Mouse (Mus musculus) limb, embryonic 14.5 days (tissue): ENCODE data around the gene Slc24a3. TPM values are rescaled to one million over a fixed set of nuclear protein-coding genes. Genes with fewer than 3 reads are reported as not detected.

ENCODE experiments used
- ATAC-seq: fragments of 200-750 bp; cut with Nextera tagmentation; 2 replicates; pipeline ENCODE4 v1.8.0; 2017; ENCODE audit warnings: low read depth, moderate number of reproducible peaks, moderate TSS enrichment; ENCODE audit not compliant: low FRiP score
- DNase-seq: peaks from one replicate; pipeline ENCODE4 v3.0.0-alpha.2; 2015; ENCODE audit warnings: low spot score
- H3K27ac ChIP-seq: fragments of 300-500 bp; sonication (generic); replicated peaks from 2 replicates; pipeline ENCODE4 v1.5.1; 2014; ENCODE audit warnings: low read depth, mild to moderate bottlenecking, low read length, moderate library complexity, mixed read lengths
- H3K27me3 ChIP-seq: fragments of 300-500 bp; sonication (generic); 2 replicates; pipeline ENCODE4 v1.6.1; 2014; ENCODE audit warnings: low read length, mixed read lengths; ENCODE audit not compliant: control insufficient read depth, insufficient read depth
- H3K36me3 ChIP-seq: fragments of 300-500 bp; sonication (generic); 2 replicates; pipeline ENCODE4 v1.6.1; 2014; ENCODE audit warnings: mild to moderate bottlenecking, low read length, moderate library complexity, mixed read lengths; ENCODE audit not compliant: control insufficient read depth, insufficient read depth
- H3K4me1 ChIP-seq: fragments of 300-500 bp; sonication (generic); 2 replicates; pipeline ENCODE4 v1.6.1; 2014; ENCODE audit warnings: antibody characterized with exemption, low read length, mixed read lengths; ENCODE audit not compliant: control insufficient read depth, insufficient read depth
- H3K4me2 ChIP-seq: fragments of 300-500 bp; sonication (generic); replicated peaks from 2 replicates; pipeline ENCODE4 v1.6.1; 2014; ENCODE audit warnings: low read depth, mild to moderate bottlenecking, low read length, moderate library complexity; ENCODE audit not compliant: severe bottlenecking
- H3K4me3 ChIP-seq: fragments of 300-500 bp; sonication (generic); replicated peaks from 2 replicates; pipeline ENCODE4 v1.5.1; 2014; ENCODE audit warnings: low read length
- H3K9ac ChIP-seq: fragments of 300-500 bp; sonication (generic); 2 replicates; pipeline ENCODE4 v1.6.1; 2014; ENCODE audit warnings: mild to moderate bottlenecking, low read depth, low read length, moderate library complexity; ENCODE audit not compliant: severe bottlenecking
- H3K9me3 ChIP-seq: fragments of 300-500 bp; sonication (generic); 2 replicates; pipeline ENCODE4 v1.6.1; 2016; ENCODE audit warnings: low read length; ENCODE audit not compliant: control insufficient read depth
- POLR2A ChIP-seq: fragments of 200-500 bp; IDR thresholded peaks from 2 replicates; pipeline ENCODE4 v1.8.0; 2012; ENCODE audit warnings: inconsistent platforms, mild to moderate bottlenecking, moderate library complexity, borderline replicate concordance; ENCODE audit not compliant: insufficient read depth, insufficient read length; ENCODE audit errors: extremely low read depth
- WGBS: fragments of 180-500 bp; shearing (Covaris S2); extraction: QIAGEN DNeasy Blood & Tissue Kit; methylation state at CpG from one replicate; pipeline ENCODE4 v1.1.7; 2014; 5-methylcytosine and 5-hydroxymethylcytosine counted together
- polyA plus RNA-seq, 2 experiments: library from polyadenylated mRNA; depleted of rRNA in 1 of 2; stranded (reverse) in 1 of 2; unstranded in 1 of 2; fragments of >200 nt; fragmentation: Nextera tagmentation in 1 of 2; extraction: Ambion mirVana in 1 of 2; gene quantifications; 2 replicates each; pipeline versions ENCODE4 v1.2.1 to v1.2.3; 2012 to 2014

Gene Slc24a3
- polyA plus RNA-seq, 2 experiments, result 4.7 to 7.4 TPM

- 82% methylated on average over 4 of the region's 4 CpGs for WGBS
These were observed 502.6 kb downstream of the Slc24a3 start for GRCm38 (mm10) chr2:145670131-145670530.

GRCm38 (mm10) chr2:145674496-145675141 lies 507.1 kb downstream of the Slc24a3 start:
- Histone ChIP-seq H3K4me2 (peak overlapping the region; percentile 89), H3K27ac (peak overlapping the region; percentile 52), H3K4me3 (peak overlapping the region; percentile 61), H3K36me3 (no peaks in the 10 kb centered on the region), H3K9me3 (no peaks in the 10 kb centered on the region), H3K9ac (peak overlapping the region; percentile 70), H3K4me1 (peaks cover 12% of the 10 kb centered on the region), H3K27me3 (no peaks in the 10 kb centered on the region)
- no peak for TF ChIP-seq POLR2A
- ATAC-seq, result peak; percentile 31
- 4% methylated on average over 23 of the region's 23 CpGs for WGBS
- no peak for DNase-seq

More at GRCm38 (mm10) chr2:145670131-145670530, 502.6 kb downstream of the Slc24a3 start:
- no peak for DNase-seq
- no peaks in the 10 kb centered on the region for H3K36me3 ChIP-seq
- peaks cover 4% of the 10 kb centered on the region for H3K4me1 ChIP-seq
- no peak overlapping the region for H3K4me3 ChIP-seq
- no peaks in the 10 kb centered on the region for H3K9me3 ChIP-seq
- ATAC-seq, result no peak
- H3K4me2 ChIP-seq, result no peak overlapping the region
- no peak overlapping the region for H3K9ac ChIP-seq
- H3K27ac ChIP-seq, result no peak overlapping the region
- no peak for TF ChIP-seq POLR2A
- no peaks in the 10 kb centered on the region for H3K27me3 ChIP-seq

GRCm38 (mm10) chr2:145675142-145675755 lies 507.7 kb downstream of the Slc24a3 start, which contains the start of gene Rin2:
Gene Rin2, plus strand, starts transcription at chr2:145675215.
- H3K36me3 ChIP-seq, result no peaks in the 10 kb centered on the region
- H3K9ac ChIP-seq, result peak within 1 kb of the TSS; percentile 70
- peaks cover 17% of the 10 kb centered on the region for H3K4me1 ChIP-seq
- no peaks in the 10 kb centered on the region for H3K27me3 ChIP-seq
- 0 out of 2 replicates have a peak, but pooled peaks have one; percentile 18 for TF ChIP-seq POLR2A
- peak within 1 kb of the TSS; percentile 61 for H3K4me3 ChIP-seq
- ATAC-seq (peak; percentile 82), DNase-seq (peak; percentile 84)
- H3K4me2 ChIP-seq, result peak within 1 kb of the TSS; percentile 89
- WGBS, result 2% methylated on average over 30 of the region's 33 CpGs
- H3K27ac ChIP-seq, result peak within 1 kb of the TSS; percentile 52
- no peaks in the 10 kb centered on the region for H3K9me3 ChIP-seq

- peaks cover 18% of the 10 kb centered on the region for H3K4me1 ChIP-seq
- TF ChIP-seq POLR2A, result no peak
- peak overlapping the region; percentile 61 for H3K4me3 ChIP-seq
- H3K27ac ChIP-seq, result peak overlapping the region; percentile 52
- H3K9ac ChIP-seq, result peak overlapping the region; percentile 70
- DNase-seq, result peak; percentile 33
- H3K9me3 ChIP-seq, result no peaks in the 10 kb centered on the region
- H3K36me3 ChIP-seq, result no peaks in the 10 kb centered on the region
- ATAC-seq, result peak; percentile 24; the same call in 1 of the 2 replicates
- H3K27me3 ChIP-seq, result no peaks in the 10 kb centered on the region
- WGBS, result 5% methylated on average over 27 of the region's 27 CpGs
- peak overlapping the region; percentile 89 for H3K4me2 ChIP-seq
These were observed 508.4 kb downstream of the Slc24a3 start for GRCm38 (mm10) chr2:145675756-145676543.

- Histone ChIP-seq H3K9me3 (no peaks in the 10 kb centered on the region), H3K4me3 (peak overlapping the region; percentile 61), H3K36me3 (no peaks in the 10 kb centered on the region), H3K27me3 (no peaks in the 10 kb centered on the region), H3K4me1 (peaks cover 18% of the 10 kb centered on the region), H3K9ac (no peak overlapping the region), H3K27ac (no peak overlapping the region), H3K4me2 (peak overlapping the region; percentile 89; the same call in 1 of the 2 replicates)
- ATAC-seq (no peak), DNase-seq (no peak)
- WGBS, result 43% methylated on average over 3 of the region's 3 CpGs
- TF ChIP-seq POLR2A, result no peak
These were observed 509.0 kb downstream of the Slc24a3 start for GRCm38 (mm10) chr2:145676544-145676925.
